Mouse (Mus musculus): ENCODE measurements around the gene Mtfmt. TPM values are rescaled to one million over a fixed set of nuclear protein-coding genes. Genes with fewer than 3 reads are reported as not detected.

The Mtfmt gene
- total RNA-seq, 2 experiments from 2014 or later = 9.5 to 20.5 TPM

- no peak for ATAC-seq (ENCODE audit: poor library complexity, severe bottlenecking)
Measured at GRCm38 (mm10) chr9:65502146-65502545, 66.6 kb downstream of the Mtfmt start.

Other genes starting within 250 kb of the Mtfmt start
- 0.80 and 1.3 TPM in 2 replicates for gene Parp16, start 240.4 kb upstream of the Mtfmt start, total RNA-seq (2015)
- gene Parp16, start 240.4 kb upstream of the Mtfmt start, total RNA-seq (2017) = 0.95 and 0.98 TPM in 2 replicates
- gene Cilp, start 170.6 kb upstream of the Mtfmt start, total RNA-seq (2015) = not detected in 2 replicates
- not detected in 2 replicates for gene Cilp, start 170.6 kb upstream of the Mtfmt start, total RNA-seq (2017)
- 17.6 and 23.2 TPM in 2 replicates for gene Clpx, start 141.5 kb upstream of the Mtfmt start, total RNA-seq (2015)
- 38.6 and 41.1 TPM in 2 replicates for gene Clpx, start 141.5 kb upstream of the Mtfmt start, total RNA-seq (2017)
- 14.3 and 15.6 TPM in 2 replicates for gene Pdcd7, start 89.7 kb upstream of the Mtfmt start, total RNA-seq (2015)
- 18.0 and 19.3 TPM in 2 replicates for gene Pdcd7, start 89.7 kb upstream of the Mtfmt start, total RNA-seq (2017)
- 0.58 TPM in 1 of 2 replicates, not detected in the other for gene Ubap1l, start 74.7 kb upstream of the Mtfmt start, total RNA-seq (2015)
- gene Ubap1l, start 74.7 kb upstream of the Mtfmt start, total RNA-seq (2017) = 0.12 TPM in 1 of 2 replicates, not detected in the other
- not detected in 2 replicates for gene Kbtbd13, start 44.1 kb upstream of the Mtfmt start, total RNA-seq (2015)
- gene Kbtbd13, start 44.1 kb upstream of the Mtfmt start, total RNA-seq (2017) = not detected in 2 replicates
- gene Rasl12, start 37.3 kb upstream of the Mtfmt start, total RNA-seq (2015) = 0.25 TPM in 1 of 2 replicates, not detected in the other
- gene Rasl12, start 37.3 kb upstream of the Mtfmt start, total RNA-seq (2017) = 0.07 and 0.41 TPM in 2 replicates
- gene Slc51b, start 12.8 kb upstream of the Mtfmt start, total RNA-seq (2015) = not detected in 2 replicates
- not detected in 2 replicates for gene Slc51b, start 12.8 kb upstream of the Mtfmt start, total RNA-seq (2017)
- gene Spg21, start 25.2 kb downstream of the Mtfmt start, total RNA-seq (2015) = 80.8 and 81.1 TPM in 2 replicates
- 90.2 and 107 TPM in 2 replicates for gene Spg21, start 25.2 kb downstream of the Mtfmt start, total RNA-seq (2017)
- not detected in 2 replicates for gene Ankdd1a, start 84.4 kb downstream of the Mtfmt start, total RNA-seq (2015)
- gene Ankdd1a, start 84.4 kb downstream of the Mtfmt start, total RNA-seq (2017) = 0.08 TPM in 1 of 2 replicates, not detected in the other
- 59.1 and 68.1 TPM in 2 replicates for gene Plekho2, start 144.3 kb downstream of the Mtfmt start, total RNA-seq (2015)
- 52.5 and 60.6 TPM in 2 replicates for gene Plekho2, start 144.3 kb downstream of the Mtfmt start, total RNA-seq (2017)
- 12.1 and 12.6 TPM in 2 replicates for gene Pif1, start 151.4 kb downstream of the Mtfmt start, total RNA-seq (2015)
- 12.7 and 16.9 TPM in 2 replicates for gene Pif1, start 151.4 kb downstream of the Mtfmt start, total RNA-seq (2017)
- gene Rbpms2, start 193.9 kb downstream of the Mtfmt start, total RNA-seq (2015) = 0.45 TPM in 1 of 2 replicates, not detected in the other
- gene Rbpms2, start 193.9 kb downstream of the Mtfmt start, total RNA-seq (2017) = not detected in 2 replicates
- 12.5 and 15.9 TPM in 2 replicates for gene Oaz2, start 232.2 kb downstream of the Mtfmt start, total RNA-seq (2015)
- gene Oaz2, start 232.2 kb downstream of the Mtfmt start, total RNA-seq (2017) = 40.2 and 43.9 TPM in 2 replicates

Measured in megakaryocyte, adult 5-6 weeks (primary cell).